Mouse (Mus musculus) ES-E14 (cell line): ENCODE measurements at regions not wholly inside any gene's neighbourhood (a gene's known extent, or its start where the extent isn't known, plus 50 kb on each side); places are given as distances from the start of the nearest gene placed in this dataset.

ENCODE experiments used
- CHD2 ChIP-seq: IDR thresholded peaks from 2 replicates; pipeline ENCODE4 v1.6.1; 2014; ENCODE audit warnings: mild to moderate bottlenecking, low read depth, low read length, inconsistent platforms
- HCFC1 ChIP-seq: IDR thresholded peaks from 2 replicates; pipeline ENCODE4 v1.6.1; 2012; ENCODE audit warnings: low read length, inconsistent platforms, borderline replicate concordance; ENCODE audit not compliant: insufficient read depth
- MAFK ChIP-seq: IDR thresholded peaks from 2 replicates; pipeline ENCODE4 v1.6.1; 2014; ENCODE audit warnings: mild to moderate bottlenecking, low read depth, low read length, inconsistent platforms; ENCODE audit not compliant: insufficient read depth
- ZC3H11A ChIP-seq: IDR thresholded peaks from 2 replicates; pipeline ENCODE4 v1.6.1; 2012; ENCODE audit warnings: low read depth, mild to moderate bottlenecking, inconsistent platforms, low read length, borderline replicate concordance
- ZNF384 ChIP-seq: IDR thresholded peaks from 2 replicates; pipeline ENCODE4 v1.6.1; 2012; ENCODE audit warnings: low read depth, low read length, inconsistent platforms

- TF ChIP-seq ZC3H11A, result no peak
- TF ChIP-seq MAFK, result no peak
- TF ChIP-seq ZNF384, result no peak
- TF ChIP-seq HCFC1, result no peak
- no peak for TF ChIP-seq CHD2
Measured at GRCm38 (mm10) chr1:41935912-41936478, 759.6 kb upstream of the Pou3f3 start.
